Mouse (Mus musculus) embryonic facial prominence, embryonic 12.5 days (tissue): ENCODE measurements around the gene Cgas. TPM values are rescaled to one million over a fixed set of nuclear protein-coding genes. Genes with fewer than 3 reads are reported as not detected.

Source experiments
- microRNA-seq: library from miRNA; unstranded; fragments of <30 nt; microRNA quantifications from one replicate; pipeline ENCODE4, GENCODE M21; 2017
- polyA plus RNA-seq: library from polyadenylated mRNA; unstranded; fragments of >200 nt; fragmentation: Nextera tagmentation; extraction: Ambion mirVana; gene quantifications from 2 replicates; pipeline ENCODE4 v1.2.1, GENCODE M21; 2016

Cgas gene
- polyA plus RNA-seq, 1 experiment from 2014 or later: 2.1 TPM

Small RNA genes within 50 kb of the gene (microRNA-seq; reads per million reads assigned to microRNA genes)
- not detected for gene Gm26377

Other genes with a start within 250 kb of the Cgas start
- gene Gsta1, start 212.6 kb downstream of the Cgas start, polyA plus RNA-seq: not detected in 2 replicates
- 0.19 TPM in 1 of 2 replicates, not detected in the other for gene Gm3776, start 186.1 kb downstream of the Cgas start, polyA plus RNA-seq
- gene Gm10639, start 153.3 kb downstream of the Cgas start, polyA plus RNA-seq: not detected in 2 replicates
- gene Omt2a, start 128.4 kb downstream of the Cgas start, polyA plus RNA-seq: not detected in 2 replicates
- not detected in 2 replicates for gene Omt2b, start 115.6 kb downstream of the Cgas start, polyA plus RNA-seq
- gene Gsta2, start 87.4 kb downstream of the Cgas start, polyA plus RNA-seq: not detected in 2 replicates
- gene Dppa5a, start 75.1 kb downstream of the Cgas start, polyA plus RNA-seq: 0.37 and 0.66 TPM in 2 replicates
- 2.2 TPM in 2 replicates for gene Ooep, start 64.5 kb downstream of the Cgas start, polyA plus RNA-seq
- 0.19 and 0.33 TPM in 2 replicates for gene Ddx43, start 47.5 kb downstream of the Cgas start, polyA plus RNA-seq
- gene Mto1, start 5.0 kb upstream of the Cgas start, polyA plus RNA-seq: 22.1 and 22.8 TPM in 2 replicates
- gene Gm17324, start 5.5 kb upstream of the Cgas start, polyA plus RNA-seq: 1.0 and 1.6 TPM in 2 replicates
- gene Eef1a1, start 45.9 kb upstream of the Cgas start, polyA plus RNA-seq: 3,992 and 4,191 TPM in 2 replicates
- gene Slc17a5, start 144.8 kb upstream of the Cgas start, polyA plus RNA-seq: 14.4 and 17.4 TPM in 2 replicates
- gene Cd109, start 172.3 kb upstream of the Cgas start, polyA plus RNA-seq: 6.4 and 7.1 TPM in 2 replicates